Mouse (Mus musculus) liver, embryonic 16.5 days (tissue): ENCODE measurements around the gene Ces3a. TPM values are rescaled to one million over a fixed set of nuclear protein-coding genes. Genes with fewer than 3 reads are reported as not detected.

Source experiments
- ATAC-seq: fragments of 200-750 bp; cut with Nextera tagmentation; 2 replicates; pipeline ENCODE4 v1.8.0; 2017; ENCODE audit warnings: low read depth, mild to moderate bottlenecking, moderate number of reproducible peaks, moderate library complexity
- H3K27ac ChIP-seq: fragments of 300-500 bp; sonication (generic); 2 replicates; pipeline ENCODE4 v1.5.1; 2014; ENCODE audit warnings: mild to moderate bottlenecking, low read length
- H3K27me3 ChIP-seq: fragments of 300-500 bp; sonication (generic); 2 replicates; pipeline ENCODE4 v1.6.1; 2014; ENCODE audit warnings: low read depth, low read length, mixed read lengths; ENCODE audit not compliant: control insufficient read depth, insufficient read depth
- H3K36me3 ChIP-seq: fragments of 300-500 bp; sonication (generic); 2 replicates; pipeline ENCODE4 v1.6.1; 2014; ENCODE audit warnings: mild to moderate bottlenecking; ENCODE audit not compliant: control insufficient read depth, insufficient read depth
- H3K4me1 ChIP-seq: fragments of 300-500 bp; sonication (generic); 2 replicates; pipeline ENCODE4 v1.6.1; 2014; ENCODE audit warnings: low read depth, low read length, mixed read lengths; ENCODE audit not compliant: control insufficient read depth
- H3K4me2 ChIP-seq: fragments of 300-500 bp; sonication (generic); 2 replicates; pipeline ENCODE4 v1.6.1; 2014; ENCODE audit warnings: low read depth, low read length, mixed read lengths
- H3K4me3 ChIP-seq: fragments of 300-500 bp; sonication (generic); 2 replicates; pipeline ENCODE4 v1.5.1; 2014; ENCODE audit warnings: low read depth, mild to moderate bottlenecking, low read length
- H3K9ac ChIP-seq: fragments of 300-500 bp; sonication (generic); 2 replicates; pipeline ENCODE4 v1.6.1; 2014; ENCODE audit warnings: low read depth, low read length
- H3K9me3 ChIP-seq: fragments of 300-500 bp; sonication (generic); replicated peaks from 2 replicates; pipeline ENCODE4 v1.6.1; 2016; ENCODE audit warnings: low read length; ENCODE audit not compliant: control insufficient read depth
- WGBS: fragments of 180-500 bp; shearing (Covaris S2); extraction: QIAGEN DNeasy Blood & Tissue Kit; methylation state at CpG from one replicate; pipeline ENCODE4 v1.1.7; 2014; ENCODE audit not compliant: insufficient replicate concordance; 5-methylcytosine and 5-hydroxymethylcytosine counted together
- polyA plus RNA-seq: library from polyadenylated mRNA; unstranded; fragments of >200 nt; fragmentation: Nextera tagmentation; extraction: Ambion mirVana; gene quantifications from 2 replicates; pipeline ENCODE4 v1.2.1, GENCODE M21; 2015

The Ces3a gene
- 0.71 and 0.83 TPM in 2 replicates for polyA plus RNA-seq

- no peak for ATAC-seq
- H3K9ac ChIP-seq: no peak within 1 kb of the TSS
- 43% methylated on average over 3 of the region's 3 CpGs for WGBS
Observed at GRCm38 (mm10) chr8:105048371-105048854, at the start of gene Ces3a. TSS of gene Ces3a (plus strand) at chr8:105048601.

GRCm38 (mm10) chr8:104999183-104999582 is 49.2 kb upstream of the Ces3a start:
- ATAC-seq: no peak
- no peak overlapping the region for H3K4me2 ChIP-seq
- H3K36me3 ChIP-seq: no peaks in the 10 kb centered on the region
- no peak overlapping the region for H3K9ac ChIP-seq
- H3K4me3 ChIP-seq: no peak overlapping the region
- H3K9me3 ChIP-seq: no peaks in the 10 kb centered on the region
- no peak overlapping the region for H3K27ac ChIP-seq
- H3K27me3 ChIP-seq: no peaks in the 10 kb centered on the region
- no peaks in the 10 kb centered on the region for H3K4me1 ChIP-seq
- WGBS: 61% methylated on average over 6 of the region's 6 CpGs

More at GRCm38 (mm10) chr8:105048371-105048854, at the start of gene Ces3a:
- Histone ChIP-seq H3K4me3 (no peak within 1 kb of the TSS), H3K27me3 (no peaks in the 10 kb centered on the region), H3K9me3 (no peaks in the 10 kb centered on the region), H3K4me1 (no peaks in the 10 kb centered on the region), H3K36me3 (no peaks in the 10 kb centered on the region), H3K4me2 (no peak within 1 kb of the TSS), H3K27ac (no peak within 1 kb of the TSS)

GRCm38 (mm10) chr8:105000586-105000985 is 47.8 kb upstream of the Ces3a start, which contains the start of gene Ces2h:
TSS of gene Ces2h (plus strand) at chr8:105000853.
- Histone ChIP-seq H3K27ac (no peak within 1 kb of the TSS), H3K4me3 (no peak within 1 kb of the TSS), H3K27me3 (no peaks in the 10 kb centered on the region), H3K4me2 (no peak within 1 kb of the TSS), H3K9me3 (no peaks in the 10 kb centered on the region), H3K36me3 (no peaks in the 10 kb centered on the region), H3K4me1 (no peaks in the 10 kb centered on the region), H3K9ac (no peak within 1 kb of the TSS)
- peak; percentile 39; the same call in 1 of the 2 replicates for ATAC-seq
- 60% methylated on average over 7 of the region's 7 CpGs for WGBS

- Histone ChIP-seq H3K27ac (0 out of 2 replicates have a peak overlapping the region, but pooled peaks have one; percentile 5), H3K36me3 (no peaks in the 10 kb centered on the region), H3K9me3 (no peaks in the 10 kb centered on the region), H3K4me2 (no peak overlapping the region), H3K4me3 (no peak overlapping the region), H3K4me1 (no peaks in the 10 kb centered on the region), H3K9ac (no peak overlapping the region), H3K27me3 (no peaks in the 10 kb centered on the region)
- WGBS: 55% methylated on average over 2 of the region's 2 CpGs
- peak; percentile 48; the same call in 1 of the 2 replicates for ATAC-seq
Observed at GRCm38 (mm10) chr8:105010000-105010399, 38.4 kb upstream of the Ces3a start.

- no peak overlapping the region for H3K4me2 ChIP-seq
- 65% methylated on average over 12 of the region's 12 CpGs for WGBS
- no peak overlapping the region for H3K27ac ChIP-seq
- no peaks in the 10 kb centered on the region for H3K4me1 ChIP-seq
- H3K27me3 ChIP-seq: no peaks in the 10 kb centered on the region
- no peaks in the 10 kb centered on the region for H3K36me3 ChIP-seq
- no peak overlapping the region for H3K9ac ChIP-seq
- H3K4me3 ChIP-seq: no peak overlapping the region
- ATAC-seq: no peak
- H3K9me3 ChIP-seq: no peaks in the 10 kb centered on the region
Observed at GRCm38 (mm10) chr8:105011136-105011535, 37.3 kb upstream of the Ces3a start.

- Histone ChIP-seq H3K27me3 (no peaks in the 10 kb centered on the region), H3K4me1 (no peaks in the 10 kb centered on the region), H3K36me3 (no peaks in the 10 kb centered on the region), H3K9ac (no peak overlapping the region), H3K4me2 (no peak overlapping the region), H3K27ac (no peak overlapping the region), H3K9me3 (no peaks in the 10 kb centered on the region), H3K4me3 (no peak overlapping the region)
- ATAC-seq: no peak
- 64% methylated on average over 5 of the region's 5 CpGs for WGBS
Observed at GRCm38 (mm10) chr8:105014391-105014790, 34.0 kb upstream of the Ces3a start.

GRCm38 (mm10) chr8:105021954-105022353 is 26.4 kb upstream of the Ces3a start:
- no peak overlapping the region for H3K4me3 ChIP-seq
- ATAC-seq: peak; percentile 75
- no peak overlapping the region for H3K9ac ChIP-seq
- no peak overlapping the region for H3K27ac ChIP-seq
- H3K4me1 ChIP-seq: no peaks in the 10 kb centered on the region
- H3K27me3 ChIP-seq: no peaks in the 10 kb centered on the region
- H3K36me3 ChIP-seq: no peaks in the 10 kb centered on the region
- no peaks in the 10 kb centered on the region for H3K9me3 ChIP-seq
- WGBS: 55% methylated on average over 1 of the region's 1 CpGs
- no peak overlapping the region for H3K4me2 ChIP-seq

- ATAC-seq: no peak
- Histone ChIP-seq H3K27me3 (no peaks in the 10 kb centered on the region), H3K9me3 (no peaks in the 10 kb centered on the region), H3K4me3 (no peak overlapping the region), H3K4me2 (no peak overlapping the region), H3K27ac (no peak overlapping the region), H3K9ac (no peak overlapping the region), H3K4me1 (no peaks in the 10 kb centered on the region), H3K36me3 (no peaks in the 10 kb centered on the region)
- WGBS: 63% methylated on average over 1 of the region's 1 CpGs
Observed at GRCm38 (mm10) chr8:105023087-105023486, 25.3 kb upstream of the Ces3a start.

GRCm38 (mm10) chr8:105025050-105025449 is 23.4 kb upstream of the Ces3a start:
- Histone ChIP-seq H3K27me3 (no peaks in the 10 kb centered on the region), H3K36me3 (no peaks in the 10 kb centered on the region), H3K9ac (no peak overlapping the region), H3K27ac (no peak overlapping the region), H3K4me1 (no peaks in the 10 kb centered on the region), H3K9me3 (no peaks in the 10 kb centered on the region), H3K4me2 (no peak overlapping the region), H3K4me3 (no peak overlapping the region)
- no peak for ATAC-seq
- WGBS: 45% methylated on average over 2 of the region's 2 CpGs
